14 mouse cellular contexts compared by ENCODE assay signal in the genomic region with DNA sequence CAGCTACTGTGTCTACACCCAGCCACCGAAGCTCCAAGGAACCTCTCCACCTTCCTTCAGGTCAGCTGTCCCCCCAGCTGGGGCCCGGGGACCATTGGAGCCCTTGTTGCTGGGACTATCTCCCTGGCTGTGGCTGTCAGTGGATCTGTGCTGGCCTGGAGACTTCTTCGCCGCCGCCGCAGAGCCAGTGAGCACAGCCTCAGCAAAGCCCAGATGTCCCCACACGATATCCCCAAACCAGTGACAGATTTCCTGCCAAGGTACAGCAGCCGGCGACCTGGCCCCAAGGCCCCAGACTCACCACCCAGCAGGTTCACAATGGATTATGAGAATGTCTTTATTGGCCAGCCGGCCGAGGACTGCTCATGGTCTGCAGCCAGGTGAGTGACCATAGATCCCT. TPM values are rescaled to one million over a fixed set of nuclear protein-coding genes. Genes with fewer than 3 reads are reported as not detected.
A peak's percentile ranks its signal among the peaks of the same experiment; 100 is the strongest.
DNase-seq lines count a peak whose midpoint lies in the region; ATAC-seq and TF ChIP-seq lines count a peak whose summit lies in the region.
"Had no signal": no experiment of that assay in that cellular context is flagged by ENCODE, and none has a peak within 500 bp of the region (broad histone marks: within the 10 kb centered on the region; RNA-seq: fewer than 3 reads in every experiment).

No protein-coding gene starts in this region.

- no peak overlapping the region for H3K4me3 ChIP-seq in heart, embryonic 14.5 days (ENCODE audit: control insufficient read depth in 1 of 2, insufficient read depth in 1 of 2, low read depth in 1 of 2, low read length in 2 of 2)
- peak overlapping the region; percentile 4; the same call in 1 of the 2 replicates for H3K4me3 ChIP-seq in stomach, embryonic 15.5 days (replicated peaks)
- H3K4me3 ChIP-seq in stomach, postnatal 0 days (ENCODE audit: low read depth, low read length), result no peak overlapping the region
- H3K4me3 ChIP-seq in limb, embryonic 11.5 days (ENCODE audit: low read depth, low read length), result no peak overlapping the region
- peak overlapping the region; percentile 3; the same call in 1 of the 2 replicates for H3K4me3 ChIP-seq in stomach, embryonic 16.5 days (replicated peaks; ENCODE audit: low read length)
- H3K4me3 ChIP-seq: hindbrain, embryonic 15.5 days had no signal

- TF ChIP-seq CTCF in stomach, postnatal 0 days (IDR thresholded peaks at IDR 0.05; ENCODE audit: low read depth), result no peak

- H3K9me3 ChIP-seq in heart, embryonic 14.5 days (ENCODE audit: control insufficient read depth, low read length), result no peaks in the 10 kb centered on the region
- no peaks in the 10 kb centered on the region for H3K9me3 ChIP-seq in stomach, embryonic 15.5 days
- no peaks in the 10 kb centered on the region for H3K9me3 ChIP-seq in stomach, postnatal 0 days (ENCODE audit: control insufficient read depth, low read length)
- H3K9me3 ChIP-seq in limb, embryonic 11.5 days (ENCODE audit: control insufficient read depth, low read length), result no peaks in the 10 kb centered on the region
- H3K9me3 ChIP-seq in stomach, embryonic 16.5 days (replicated peaks; ENCODE audit: control insufficient read depth, low read length), result no peaks in the 10 kb centered on the region
- H3K9me3 ChIP-seq: hindbrain, embryonic 15.5 days had no signal

- H3K4me1 ChIP-seq in heart, embryonic 14.5 days (ENCODE audit: control insufficient read depth in 2 of 2, insufficient read depth in 2 of 2, low read length in 2 of 2), result peaks cover 0 to 2% of the 10 kb centered on the region in 2 experiments; a peak in 1 of 4 replicates
- H3K4me1 ChIP-seq in stomach, embryonic 15.5 days, result peaks cover 18% of the 10 kb centered on the region
- H3K4me1 ChIP-seq in stomach, postnatal 0 days (replicated peaks; ENCODE audit: control insufficient read depth, insufficient read depth), result no peaks in the 10 kb centered on the region
- H3K4me1 ChIP-seq in limb, embryonic 11.5 days (ENCODE audit: control insufficient read depth, insufficient read depth, low read length), result peaks cover 3% of the 10 kb centered on the region; the same call in 1 of the 2 replicates
- H3K4me1 ChIP-seq in stomach, embryonic 16.5 days (ENCODE audit: control insufficient read depth, insufficient read depth, low read length), result peaks cover 19% of the 10 kb centered on the region; the same call in 1 of the 2 replicates
- H3K4me1 ChIP-seq: hindbrain, embryonic 15.5 days had no signal

- WGBS in heart, embryonic 14.5 days, result 76% methylated on average over 11 of the region's 11 CpGs
- 81% methylated on average over 11 of the region's 11 CpGs for WGBS in stomach, embryonic 15.5 days
- 84% methylated on average over 11 of the region's 11 CpGs for WGBS in stomach, postnatal 0 days
- 75% methylated on average over 11 of the region's 11 CpGs for WGBS in limb, embryonic 11.5 days
- WGBS in stomach, embryonic 16.5 days, result 83% methylated on average over 11 of the region's 11 CpGs

- 0 out of 2 replicates have a peak overlapping the region, but pooled peaks have one; percentile 8 for H3K9ac ChIP-seq in heart, embryonic 14.5 days (ENCODE audit: low read length)
- no peak overlapping the region for H3K9ac ChIP-seq in stomach, embryonic 15.5 days
- H3K9ac ChIP-seq in stomach, postnatal 0 days (ENCODE audit: low read length), result no peak overlapping the region
- no peak overlapping the region for H3K9ac ChIP-seq in limb, embryonic 11.5 days (ENCODE audit: low read length)
- H3K9ac ChIP-seq in stomach, embryonic 16.5 days (ENCODE audit: low read length), result 0 out of 2 replicates have a peak overlapping the region, but pooled peaks have one; percentile 33
- H3K9ac ChIP-seq: hindbrain, embryonic 15.5 days had no signal

- no peak overlapping the region for H3K4me2 ChIP-seq in heart, embryonic 14.5 days (ENCODE audit: low read length)
- 0 out of 2 replicates have a peak overlapping the region, but pooled peaks have one; percentile 1 for H3K4me2 ChIP-seq in stomach, embryonic 15.5 days
- no peak overlapping the region for H3K4me2 ChIP-seq in stomach, postnatal 0 days (replicated peaks; ENCODE audit: low read depth)
- 0 out of 2 replicates have a peak overlapping the region, but pooled peaks have one; percentile 13 for H3K4me2 ChIP-seq in limb, embryonic 11.5 days (ENCODE audit: low read depth, severe bottlenecking)
- H3K4me2 ChIP-seq in stomach, embryonic 16.5 days (ENCODE audit: low read depth, low read length), result no peak overlapping the region
- H3K4me2 ChIP-seq: hindbrain, embryonic 15.5 days had no signal

- TF ChIP-seq EP300 in stomach, postnatal 0 days (optimal IDR thresholded peaks at IDR 0.05), result no peak

- no peaks in the 10 kb centered on the region for H3K36me3 ChIP-seq in heart, embryonic 14.5 days (ENCODE audit: control insufficient read depth, insufficient read depth, low read length)
- no peaks in the 10 kb centered on the region for H3K36me3 ChIP-seq in stomach, embryonic 15.5 days
- no peaks in the 10 kb centered on the region for H3K36me3 ChIP-seq in stomach, postnatal 0 days (ENCODE audit: control insufficient read depth, insufficient read depth, low read length)
- no peaks in the 10 kb centered on the region for H3K36me3 ChIP-seq in limb, embryonic 11.5 days (ENCODE audit: control insufficient read depth, insufficient read depth, low read length)
- no peaks in the 10 kb centered on the region for H3K36me3 ChIP-seq in stomach, embryonic 16.5 days (ENCODE audit: control insufficient read depth, insufficient read depth, low read length)
- H3K36me3 ChIP-seq: hindbrain, embryonic 15.5 days had no signal

- H3K27ac ChIP-seq in heart, embryonic 14.5 days (replicated peaks in 1 of 2; ENCODE audit: control insufficient read depth in 1 of 2, insufficient read depth in 1 of 2, low read depth in 2 of 2, low read length in 2 of 2), result no peak overlapping the region
- peak overlapping the region; percentile 18 for H3K27ac ChIP-seq in stomach, embryonic 15.5 days
- H3K27ac ChIP-seq in stomach, postnatal 0 days (replicated peaks), result no peak overlapping the region
- H3K27ac ChIP-seq in limb, embryonic 11.5 days (replicated peaks; ENCODE audit: low read depth, low read length), result no peak overlapping the region
- H3K27ac ChIP-seq in stomach, embryonic 16.5 days (ENCODE audit: low read length), result no peak overlapping the region; the same call in 1 of the 2 replicates
- H3K27ac ChIP-seq: hindbrain, embryonic 15.5 days had no signal

- peaks cover 9% of the 10 kb centered on the region; the same call in 1 of the 2 replicates for H3K27me3 ChIP-seq in heart, embryonic 14.5 days (ENCODE audit: control insufficient read depth, insufficient read depth, low read length)
- no peaks in the 10 kb centered on the region for H3K27me3 ChIP-seq in stomach, embryonic 15.5 days (replicated peaks)
- H3K27me3 ChIP-seq in stomach, postnatal 0 days (ENCODE audit: control insufficient read depth, insufficient read depth, low read length), result no peaks in the 10 kb centered on the region
- no peaks in the 10 kb centered on the region for H3K27me3 ChIP-seq in limb, embryonic 11.5 days (ENCODE audit: control insufficient read depth, insufficient read depth, low read length)
- no peaks in the 10 kb centered on the region for H3K27me3 ChIP-seq in stomach, embryonic 16.5 days (ENCODE audit: control insufficient read depth, insufficient read depth, low read length)

- ATAC-seq in heart, embryonic 14.5 days (ENCODE audit: insufficient number of reproducible peaks, insufficient read depth, low FRiP score, low read depth), result no peak
- ATAC-seq in stomach, embryonic 15.5 days (ENCODE audit: insufficient read depth, low FRiP score, low read depth), result no peak
- ATAC-seq in stomach, postnatal 0 days (ENCODE audit: low FRiP score, low TSS enrichment), result no peak
- no peak for ATAC-seq in limb, embryonic 11.5 days (ENCODE audit: insufficient number of reproducible peaks, low FRiP score, low TSS enrichment, low read depth)
- ATAC-seq in stomach, embryonic 16.5 days (ENCODE audit: insufficient read depth, low FRiP score), result no peak
- no peak for ATAC-seq in cerebellum, adult (ENCODE audit: insufficient number of reproducible peaks, low FRiP score, low TSS enrichment)
- ATAC-seq: activated CD4-positive, CD25-positive, alpha-beta regulatory T cell, adult 4 months had no signal

- DNase-seq in heart, adult 11 months, result no peak
- DNase-seq in stomach, postnatal 0 days (ENCODE audit: low spot score), result no peak
- DNase-seq in limb, embryonic 11.5 days (ENCODE audit: low spot score), result no peak
- DNase-seq in right cerebral cortex, postnatal 36 days (ENCODE audit: low spot score in 2 of 2), result no peak
- DNase-seq: cerebellum, adult 18-20 months; lung, postnatal 10 days; right cerebral cortex, postnatal 14 days; thymus, postnatal 14 days had no signal

RNA-seq across cellular contexts. Expression of a gene that starts 2.0 kb away (rescaled TPM):
- 1.3 and 3.2 TPM in 2 replicates for polyA plus RNA-seq in heart, embryonic 14.5 days (2014; fragmentation: Nextera tagmentation; extraction: Ambion mirVana)
- 3.7 and 3.9 TPM in 2 replicates for polyA plus RNA-seq in stomach, embryonic 15.5 days (2015; fragmentation: Nextera tagmentation; extraction: Ambion mirVana)
- polyA plus RNA-seq in stomach, postnatal 0 days (2015; fragmentation: Nextera tagmentation; extraction: Ambion mirVana), result 2.3 and 2.7 TPM in 2 replicates
- polyA plus RNA-seq in limb, embryonic 11.5 days (2014; fragmentation: Nextera tagmentation; extraction: Ambion mirVana), result 0.57 TPM in 2 replicates
- polyA plus RNA-seq in stomach, embryonic 16.5 days (2015; fragmentation: Nextera tagmentation; extraction: Ambion mirVana), result 2.9 and 3.0 TPM in 2 replicates

RNA-seq across cellular contexts. Expression of a gene that starts 9.3 kb away (rescaled TPM):
- polyA plus RNA-seq in heart, embryonic 14.5 days (2014; fragmentation: Nextera tagmentation; extraction: Ambion mirVana), result 83.7 and 85.8 TPM in 2 replicates
- 104 and 117 TPM in 2 replicates for polyA plus RNA-seq in stomach, embryonic 15.5 days (2015; fragmentation: Nextera tagmentation; extraction: Ambion mirVana)
- polyA plus RNA-seq in stomach, postnatal 0 days (2015; fragmentation: Nextera tagmentation; extraction: Ambion mirVana), result 66.7 and 83.8 TPM in 2 replicates
- polyA plus RNA-seq in limb, embryonic 11.5 days (2014; fragmentation: Nextera tagmentation; extraction: Ambion mirVana), result 167 and 177 TPM in 2 replicates
- polyA plus RNA-seq in stomach, embryonic 16.5 days (2015; fragmentation: Nextera tagmentation; extraction: Ambion mirVana), result 65.2 and 68.3 TPM in 2 replicates

RNA-seq across cellular contexts. Expression of a gene that starts 14.3 kb away (rescaled TPM):
- 1.1 TPM in 2 replicates for polyA plus RNA-seq in heart, embryonic 14.5 days (2014; fragmentation: Nextera tagmentation; extraction: Ambion mirVana)
- polyA plus RNA-seq in stomach, embryonic 15.5 days (2015; fragmentation: Nextera tagmentation; extraction: Ambion mirVana), result 0.95 and 1.4 TPM in 2 replicates
- polyA plus RNA-seq in stomach, postnatal 0 days (2015; fragmentation: Nextera tagmentation; extraction: Ambion mirVana), result 0.30 and 0.33 TPM in 2 replicates
- polyA plus RNA-seq in limb, embryonic 11.5 days (2014; fragmentation: Nextera tagmentation; extraction: Ambion mirVana), result 0.15 TPM in 1 of 2 replicates, not detected in the other
- polyA plus RNA-seq in stomach, embryonic 16.5 days (2015; fragmentation: Nextera tagmentation; extraction: Ambion mirVana), result 0.57 and 0.60 TPM in 2 replicates
- polyA plus RNA-seq: activated CD4-positive, CD25-positive, alpha-beta regulatory T cell, adult 4 months had no signal

RNA-seq across cellular contexts. Expression of a gene that starts 23.8 kb away (rescaled TPM):
- 59.5 and 69.8 TPM in 2 replicates for polyA plus RNA-seq in heart, embryonic 14.5 days (2014; fragmentation: Nextera tagmentation; extraction: Ambion mirVana)
- polyA plus RNA-seq in stomach, embryonic 15.5 days (2015; fragmentation: Nextera tagmentation; extraction: Ambion mirVana), result 127 and 133 TPM in 2 replicates
- 37.4 and 39.3 TPM in 2 replicates for polyA plus RNA-seq in stomach, postnatal 0 days (2015; fragmentation: Nextera tagmentation; extraction: Ambion mirVana)
- 100 and 114 TPM in 2 replicates for polyA plus RNA-seq in limb, embryonic 11.5 days (2014; fragmentation: Nextera tagmentation; extraction: Ambion mirVana)
- polyA plus RNA-seq in stomach, embryonic 16.5 days (2015; fragmentation: Nextera tagmentation; extraction: Ambion mirVana), result 104 and 111 TPM in 2 replicates

RNA-seq across cellular contexts. Expression of a gene that starts 42.2 kb away (rescaled TPM):
- polyA plus RNA-seq in heart, embryonic 14.5 days (2014; fragmentation: Nextera tagmentation; extraction: Ambion mirVana), result 39.7 and 46.6 TPM in 2 replicates
- polyA plus RNA-seq in stomach, embryonic 15.5 days (2015; fragmentation: Nextera tagmentation; extraction: Ambion mirVana), result 49.9 and 57.9 TPM in 2 replicates
- 23.3 and 25.2 TPM in 2 replicates for polyA plus RNA-seq in stomach, postnatal 0 days (2015; fragmentation: Nextera tagmentation; extraction: Ambion mirVana)
- 48.9 and 59.4 TPM in 2 replicates for polyA plus RNA-seq in limb, embryonic 11.5 days (2014; fragmentation: Nextera tagmentation; extraction: Ambion mirVana)
- polyA plus RNA-seq in stomach, embryonic 16.5 days (2015; fragmentation: Nextera tagmentation; extraction: Ambion mirVana), result 47.4 and 57.5 TPM in 2 replicates

Comparison
In these comparisons a context has a peak if more than half of its experiments do, and no peak if none do; other contexts are left out.
1. H3K4me2 ChIP-seq: peak in stomach, embryonic 15.5 days (single experiment) and limb, embryonic 11.5 days (single experiment); none in heart, embryonic 14.5 days (single experiment), stomach, postnatal 0 days (single experiment) and stomach, embryonic 16.5 days (single experiment).
2. H3K4me3 ChIP-seq: peak in stomach, embryonic 15.5 days (single experiment) and stomach, embryonic 16.5 days (single experiment); none in heart, embryonic 14.5 days (0 of 2), stomach, postnatal 0 days (single experiment) and limb, embryonic 11.5 days (single experiment).
3. H3K9ac ChIP-seq: peak in heart, embryonic 14.5 days (single experiment) and stomach, embryonic 16.5 days (single experiment); none in stomach, embryonic 15.5 days (single experiment), stomach, postnatal 0 days (single experiment) and limb, embryonic 11.5 days (single experiment).